Mouse (Mus musculus): ENCODE measurements at regions not wholly inside any gene's neighbourhood (a gene's known extent, or its start where the extent isn't known, plus 50 kb on each side); places are given as distances from the start of the nearest gene placed in this dataset.
A peak's percentile ranks its signal among the peaks of the same experiment; 100 is the strongest.

- DNase-seq (ENCODE audit: low read depth, low spot score), result peak; percentile 53
These were observed 50.3 kb upstream of the Nmu start for GRCm38 (mm10) chr5:76413886-76414285.

GRCm38 (mm10) chr5:76416256-76416655 lies 52.7 kb upstream of the Nmu start:
- no peak for DNase-seq (ENCODE audit: low read depth, low spot score)

GRCm38 (mm10) chr5:76417137-76417536 lies 53.5 kb upstream of the Nmu start:
- no peak for DNase-seq (ENCODE audit: low read depth, low spot score)

- peak; percentile 46 for DNase-seq (ENCODE audit: low read depth, low spot score)
These were observed 55.6 kb upstream of the Nmu start for GRCm38 (mm10) chr5:76418901-76419823.

- no peak for DNase-seq (ENCODE audit: low read depth, low spot score)
These were observed 56.3 kb upstream of the Nmu start for GRCm38 (mm10) chr5:76419841-76420240.

- DNase-seq (ENCODE audit: low read depth, low spot score), result no peak
These were observed 57.0 kb upstream of the Nmu start for GRCm38 (mm10) chr5:76420606-76421005.

GRCm38 (mm10) chr5:76423593-76423992 lies 60.0 kb upstream of the Nmu start:
- DNase-seq (ENCODE audit: low read depth, low spot score), result peak; percentile 62

- no peak for DNase-seq (ENCODE audit: low read depth, low spot score)
These were observed 58.2 kb upstream of the Gm7271 start for GRCm38 (mm10) chr5:76425680-76426079.

GRCm38 (mm10) chr5:76427581-76427980 lies 56.3 kb upstream of the Gm7271 start:
- DNase-seq (ENCODE audit: low read depth, low spot score), result no peak

GRCm38 (mm10) chr5:76429441-76429840 lies 54.4 kb upstream of the Gm7271 start:
- DNase-seq (ENCODE audit: low read depth, low spot score), result peak; percentile 26

- DNase-seq (ENCODE audit: low read depth, low spot score), result no peak
These were observed 50.2 kb upstream of the Gm7271 start for GRCm38 (mm10) chr5:76433623-76434022.
